Mouse (Mus musculus) embryonic facial prominence, embryonic 12.5 days (tissue): ENCODE measurements around the gene Pde6h. TPM values are rescaled to one million over a fixed set of nuclear protein-coding genes. Genes with fewer than 3 reads are reported as not detected.

Source experiments
- ATAC-seq: fragments of 200-750 bp; cut with Nextera tagmentation; 2 replicates; pipeline ENCODE4 v1.8.0; 2017; ENCODE audit not compliant: insufficient number of reproducible peaks, insufficient read depth, low FRiP score, low TSS enrichment
- H3K27ac ChIP-seq: fragments of 300-500 bp; sonication (generic); 2 replicates; pipeline ENCODE4 v1.5.1; 2016; ENCODE audit warnings: mild to moderate bottlenecking
- H3K27me3 ChIP-seq: fragments of 300-500 bp; sonication (generic); 2 replicates; pipeline ENCODE4 v1.6.1; 2016; ENCODE audit warnings: mild to moderate bottlenecking, moderate library complexity
- H3K36me3 ChIP-seq: fragments of 300-500 bp; sonication (generic); 2 replicates; pipeline ENCODE4 v1.6.1; 2016; ENCODE audit warnings: mild to moderate bottlenecking
- H3K4me1 ChIP-seq: fragments of 300-500 bp; sonication (generic); 2 replicates; pipeline ENCODE4 v1.6.1; 2016
- H3K4me2 ChIP-seq: fragments of 300-500 bp; sonication (generic); replicated peaks from 2 replicates; pipeline ENCODE4 v1.6.1; 2016; ENCODE audit warnings: mild to moderate bottlenecking, moderate library complexity
- H3K4me3 ChIP-seq: fragments of 300-500 bp; sonication (generic); 2 replicates; pipeline ENCODE4 v1.5.1; 2016; ENCODE audit warnings: mild to moderate bottlenecking
- H3K9ac ChIP-seq: fragments of 300-500 bp; sonication (generic); 2 replicates; pipeline ENCODE4 v1.6.1; 2016; ENCODE audit warnings: mild to moderate bottlenecking, moderate library complexity
- H3K9me3 ChIP-seq: fragments of 300-500 bp; sonication (generic); 2 replicates; pipeline ENCODE4 v1.6.1; 2016; ENCODE audit warnings: mild to moderate bottlenecking, moderate library complexity
- WGBS: fragments of 180-500 bp; shearing (Covaris S2); methylation state at CpG from one replicate; pipeline ENCODE4 v1.1.7; 2016; 5-methylcytosine and 5-hydroxymethylcytosine counted together
- polyA plus RNA-seq: library from polyadenylated mRNA; unstranded; fragments of >200 nt; fragmentation: Nextera tagmentation; extraction: Ambion mirVana; gene quantifications from 2 replicates; pipeline ENCODE4 v1.2.1, GENCODE M21; 2016

The Pde6h gene
- polyA plus RNA-seq, 1 experiment from 2014 or later, result not detected

DNA sequence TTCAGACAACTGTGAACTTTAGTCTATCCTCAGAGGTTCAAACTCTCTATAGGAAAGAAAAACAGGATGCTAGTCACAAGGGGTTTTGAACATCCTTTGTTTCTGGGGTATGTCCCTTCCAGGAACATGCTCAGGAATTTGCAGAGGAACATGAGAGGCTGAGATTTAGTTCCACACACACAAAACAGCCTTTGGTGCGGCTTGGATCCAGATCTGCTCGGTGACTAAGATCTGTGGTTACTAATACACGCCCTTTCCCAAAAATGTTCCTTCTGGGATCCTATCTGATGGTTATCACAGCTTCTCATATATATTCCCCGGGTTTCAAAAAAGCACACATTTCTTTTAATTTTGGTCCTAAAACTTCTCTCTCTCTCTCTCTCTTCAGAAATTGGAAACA is 25.8 kb upstream of the Pde6h start:
- H3K4me3 ChIP-seq, result no peak overlapping the region
- no peak overlapping the region for H3K4me2 ChIP-seq
- H3K27ac ChIP-seq, result no peak overlapping the region
- no peaks in the 10 kb centered on the region for H3K36me3 ChIP-seq
- H3K27me3 ChIP-seq, result no peaks in the 10 kb centered on the region
- no peak overlapping the region for H3K9ac ChIP-seq
- no peak for ATAC-seq
- H3K9me3 ChIP-seq, result no peaks in the 10 kb centered on the region
- WGBS, result 67% methylated on average over 4 of the region's 4 CpGs
- H3K4me1 ChIP-seq, result 0 out of 2 replicates have a peak, but pooled peaks cover 4% of the 10 kb centered on the region

DNA sequence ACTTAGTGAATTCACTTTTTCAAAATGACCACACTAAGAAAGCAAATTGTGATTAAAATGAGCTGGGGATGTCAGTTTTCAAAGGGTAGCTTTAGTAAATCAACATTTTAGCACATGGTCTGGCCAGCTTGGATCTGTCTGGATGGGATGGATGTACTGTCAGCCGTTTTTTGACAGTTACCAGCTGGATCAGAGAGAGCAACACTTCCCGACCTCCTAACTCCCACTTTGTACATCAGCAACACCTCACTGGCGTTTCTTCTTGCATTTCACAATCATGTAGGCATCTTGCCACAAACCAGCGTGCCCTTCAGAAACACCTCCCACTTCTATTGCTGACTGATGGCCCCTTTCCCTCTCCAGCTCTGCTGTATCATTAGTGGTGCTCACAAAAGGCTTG is 25.4 kb upstream of the Pde6h start:
- no peaks in the 10 kb centered on the region for H3K27me3 ChIP-seq
- 69% methylated on average over 4 of the region's 4 CpGs for WGBS
- ATAC-seq, result no peak
- H3K4me1 ChIP-seq, result 0 out of 2 replicates have a peak, but pooled peaks cover 4% of the 10 kb centered on the region
- H3K4me2 ChIP-seq, result no peak overlapping the region
- H3K36me3 ChIP-seq, result no peaks in the 10 kb centered on the region
- H3K9me3 ChIP-seq, result no peaks in the 10 kb centered on the region
- no peak overlapping the region for H3K27ac ChIP-seq
- H3K4me3 ChIP-seq, result no peak overlapping the region
- H3K9ac ChIP-seq, result no peak overlapping the region

DNA sequence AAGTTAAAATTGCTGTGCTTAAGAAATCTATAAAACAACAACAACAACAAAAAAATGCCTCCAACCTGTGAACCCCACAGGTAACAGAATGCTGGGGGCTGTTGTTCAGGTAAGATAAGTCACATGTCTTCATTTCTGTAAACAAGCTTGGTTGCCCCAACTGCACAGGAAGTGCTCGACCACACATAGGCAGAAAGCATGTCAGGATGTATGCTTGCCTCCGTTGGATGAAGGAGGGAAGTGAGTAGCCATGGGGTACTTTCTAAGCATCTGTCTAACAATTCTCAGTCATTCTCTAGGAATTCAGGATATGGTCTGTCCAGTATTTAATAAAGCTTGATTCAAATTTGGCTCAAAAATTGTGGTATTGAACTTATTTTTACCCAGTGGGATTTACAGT is 24.7 kb upstream of the Pde6h start:
- Histone ChIP-seq H3K9me3 (no peaks in the 10 kb centered on the region), H3K9ac (no peak overlapping the region), H3K4me2 (no peak overlapping the region), H3K27ac (no peak overlapping the region), H3K27me3 (no peaks in the 10 kb centered on the region), H3K36me3 (no peaks in the 10 kb centered on the region), H3K4me3 (no peak overlapping the region), H3K4me1 (0 out of 2 replicates have a peak, but pooled peaks cover 4% of the 10 kb centered on the region)
- ATAC-seq, result no peak
- WGBS, result 81% methylated on average over 2 of the region's 2 CpGs

DNA sequence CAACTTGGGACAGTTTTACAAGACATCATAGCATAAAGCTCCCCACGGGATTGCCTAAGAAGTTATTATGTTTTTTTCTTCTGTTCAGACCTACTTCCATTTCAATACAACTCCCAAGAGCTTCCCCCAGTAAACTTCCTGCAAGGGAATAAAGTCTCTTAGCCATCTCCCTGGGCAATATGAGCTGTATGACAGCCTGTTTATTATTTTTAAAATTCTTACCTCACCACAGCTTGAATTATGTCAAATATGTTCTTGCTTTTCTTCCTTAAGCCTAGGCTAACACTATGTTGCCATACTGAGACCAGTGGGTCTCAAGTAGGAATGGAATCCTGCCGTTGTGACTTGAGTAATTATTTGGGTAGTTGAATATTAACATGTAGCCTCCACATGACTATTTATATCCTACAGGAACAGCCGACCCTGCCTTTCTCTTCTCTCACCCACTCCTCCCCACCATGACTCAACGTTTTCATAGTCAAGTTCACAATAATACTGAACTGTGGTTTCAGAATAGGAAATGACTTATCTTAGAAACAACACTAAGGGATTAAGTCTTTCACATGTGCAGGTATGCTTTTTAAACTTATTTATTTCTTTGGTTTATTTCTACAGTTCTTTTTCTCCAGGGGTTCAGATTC is 23.1 kb upstream of the Pde6h start:
- H3K9me3 ChIP-seq, result no peaks in the 10 kb centered on the region
- no peaks in the 10 kb centered on the region for H3K27me3 ChIP-seq
- WGBS, result 64% methylated on average over 4 of the region's 4 CpGs
- H3K4me3 ChIP-seq, result no peak overlapping the region
- no peak overlapping the region for H3K4me2 ChIP-seq
- H3K27ac ChIP-seq, result no peak overlapping the region
- H3K4me1 ChIP-seq, result no peaks in the 10 kb centered on the region
- no peak for ATAC-seq
- H3K9ac ChIP-seq, result no peak overlapping the region
- H3K36me3 ChIP-seq, result no peaks in the 10 kb centered on the region

DNA sequence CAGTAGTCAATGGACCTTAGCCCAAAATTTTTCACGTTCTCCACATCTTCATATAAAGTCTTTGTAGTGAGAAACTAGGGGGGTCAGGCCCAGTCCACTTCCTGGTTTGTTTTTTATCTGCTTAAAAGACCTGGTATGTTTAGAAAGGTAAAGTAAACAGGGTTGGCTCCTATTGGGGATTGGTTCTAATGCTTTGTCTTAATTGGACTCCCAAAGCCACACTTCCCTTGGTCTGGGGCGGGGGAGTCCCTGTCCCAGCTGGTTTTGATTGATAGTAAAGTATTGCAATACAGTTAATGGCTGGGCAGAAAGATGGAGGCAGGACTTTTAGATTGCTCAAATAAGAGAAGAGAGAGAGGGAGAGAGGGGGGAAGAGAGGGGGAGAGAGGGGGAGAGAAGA is 22.6 kb upstream of the Pde6h start:
- H3K4me3 ChIP-seq, result no peak overlapping the region
- no peak overlapping the region for H3K9ac ChIP-seq
- no peaks in the 10 kb centered on the region for H3K27me3 ChIP-seq
- H3K4me2 ChIP-seq, result no peak overlapping the region
- no peak for ATAC-seq
- WGBS, result 61% methylated on average over 2 of the region's 2 CpGs
- H3K4me1 ChIP-seq, result no peaks in the 10 kb centered on the region
- H3K9me3 ChIP-seq, result no peaks in the 10 kb centered on the region
- no peak overlapping the region for H3K27ac ChIP-seq
- H3K36me3 ChIP-seq, result no peaks in the 10 kb centered on the region

DNA sequence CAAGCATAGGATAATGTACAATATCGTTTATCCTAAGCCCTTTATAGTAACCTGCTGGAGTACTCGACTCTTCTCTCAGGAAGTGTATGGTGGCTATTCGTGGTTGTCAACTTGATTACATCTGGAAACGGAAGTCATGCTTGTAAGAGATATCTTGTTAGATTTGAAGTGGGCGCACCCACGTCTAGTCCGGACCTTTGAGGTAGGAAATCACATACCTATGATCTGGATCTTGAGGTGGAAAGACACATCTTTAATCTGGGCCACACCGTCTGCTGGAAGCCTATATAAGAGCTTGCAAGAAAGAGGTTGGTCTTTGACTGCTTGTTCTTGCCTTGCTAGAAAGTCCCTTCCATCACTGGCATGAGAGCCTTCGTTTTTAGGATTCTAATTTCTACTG is 21.1 kb upstream of the Pde6h start:
- no peak for ATAC-seq
- Histone ChIP-seq H3K4me2 (no peak overlapping the region), H3K27me3 (no peaks in the 10 kb centered on the region), H3K4me1 (0 out of 2 replicates have a peak, but pooled peaks cover 6% of the 10 kb centered on the region), H3K4me3 (no peak overlapping the region), H3K9ac (no peak overlapping the region), H3K9me3 (no peaks in the 10 kb centered on the region), H3K36me3 (no peaks in the 10 kb centered on the region), H3K27ac (no peak overlapping the region)
- 86% methylated on average over 9 of the region's 9 CpGs for WGBS

DNA sequence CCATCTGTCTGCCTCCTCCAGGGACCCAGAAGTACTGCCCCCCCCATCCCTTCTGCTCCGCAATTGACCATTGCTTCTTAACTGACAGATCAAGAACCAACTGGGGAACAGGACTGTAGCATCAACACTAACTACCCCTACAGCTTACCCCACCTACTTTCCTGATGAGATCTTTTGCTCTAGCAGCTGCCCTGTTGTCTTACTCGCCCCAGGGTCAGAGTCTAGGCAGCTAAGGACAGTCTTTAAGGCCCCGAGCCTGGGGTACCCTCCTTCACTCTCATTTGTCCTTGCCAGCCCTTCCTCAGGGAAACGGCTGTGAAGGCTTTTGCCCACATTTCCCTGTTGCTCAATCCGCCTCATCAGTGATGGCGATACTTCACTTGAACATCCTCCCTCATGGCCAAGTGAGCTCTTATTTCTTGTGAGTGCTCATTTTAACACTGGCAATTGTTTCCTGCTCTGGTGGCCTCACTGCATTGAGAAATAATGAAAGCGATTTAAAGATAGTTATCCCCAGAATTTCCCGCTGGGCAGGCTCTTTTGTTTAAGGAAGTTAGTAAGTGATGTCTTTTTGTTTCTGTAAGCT is 19.7 kb upstream of the Pde6h start:
- WGBS, result 70% methylated on average over 8 of the region's 8 CpGs
- no peak overlapping the region for H3K4me3 ChIP-seq
- H3K9me3 ChIP-seq, result no peaks in the 10 kb centered on the region
- H3K27ac ChIP-seq, result no peak overlapping the region
- H3K4me1 ChIP-seq, result 0 out of 2 replicates have a peak, but pooled peaks cover 6% of the 10 kb centered on the region
- ATAC-seq, result no peak
- no peak overlapping the region for H3K4me2 ChIP-seq
- no peaks in the 10 kb centered on the region for H3K36me3 ChIP-seq
- no peaks in the 10 kb centered on the region for H3K27me3 ChIP-seq
- no peak overlapping the region for H3K9ac ChIP-seq

- Histone ChIP-seq H3K27ac (no peak overlapping the region), H3K4me3 (no peak overlapping the region), H3K4me1 (peaks cover 13% of the 10 kb centered on the region; the same call in 1 of the 2 replicates), H3K9ac (no peak overlapping the region), H3K9me3 (no peaks in the 10 kb centered on the region), H3K27me3 (no peaks in the 10 kb centered on the region), H3K36me3 (no peaks in the 10 kb centered on the region), H3K4me2 (no peak overlapping the region)
- 60% methylated on average over 19 of the region's 19 CpGs for WGBS
- ATAC-seq, result no peak
Observed at GRCm38 (mm10) chr6:136906283-136906936, 17.2 kb upstream of the Pde6h start.

GRCm38 (mm10) chr6:136906937-136907293 is 16.7 kb upstream of the Pde6h start:
- no peak overlapping the region for H3K4me2 ChIP-seq
- ATAC-seq, result no peak
- H3K4me3 ChIP-seq, result no peak overlapping the region
- H3K36me3 ChIP-seq, result no peaks in the 10 kb centered on the region
- H3K9ac ChIP-seq, result no peak overlapping the region
- H3K27ac ChIP-seq, result no peak overlapping the region
- no peaks in the 10 kb centered on the region for H3K27me3 ChIP-seq
- WGBS, result 49% methylated on average over 10 of the region's 10 CpGs
- H3K9me3 ChIP-seq, result no peaks in the 10 kb centered on the region
- H3K4me1 ChIP-seq, result peaks cover 13% of the 10 kb centered on the region; the same call in 1 of the 2 replicates

DNA sequence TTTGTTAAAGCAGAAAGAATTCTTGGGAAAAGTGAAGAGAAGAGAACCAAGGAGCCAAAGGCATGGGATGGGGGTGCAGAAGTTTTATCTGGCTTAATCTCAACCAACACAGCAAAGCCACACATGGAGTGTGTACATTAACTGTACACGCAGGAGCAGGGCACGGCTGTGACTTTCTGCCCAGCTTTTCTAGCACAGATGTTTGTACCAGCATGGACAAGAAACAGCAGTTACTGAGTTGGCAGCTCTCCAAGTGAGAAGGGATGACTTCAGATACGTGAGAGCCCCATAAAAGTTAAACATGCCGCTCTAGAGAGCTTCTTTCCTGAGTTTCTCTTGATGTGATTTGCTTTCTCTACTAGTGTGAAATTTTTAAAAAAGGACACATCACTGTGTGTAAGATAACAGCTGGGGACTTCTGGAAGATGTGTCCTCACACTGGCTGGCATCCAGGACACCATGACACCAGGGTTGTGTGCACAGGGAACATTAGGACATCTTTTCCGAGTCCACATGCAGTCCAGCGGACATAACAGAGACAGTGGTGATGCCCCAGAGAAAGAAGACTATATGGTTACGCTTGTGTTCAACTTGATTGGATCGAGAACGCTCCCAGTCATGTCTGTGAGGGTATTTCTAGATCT is 13.3 kb upstream of the Pde6h start:
- Histone ChIP-seq H3K9ac (no peak overlapping the region), H3K4me3 (no peak overlapping the region), H3K27ac (peak overlapping the region; percentile 65), H3K4me2 (no peak overlapping the region), H3K27me3 (no peaks in the 10 kb centered on the region), H3K9me3 (no peaks in the 10 kb centered on the region), H3K4me1 (peaks cover 28% of the 10 kb centered on the region), H3K36me3 (no peaks in the 10 kb centered on the region)
- no peak for ATAC-seq
- WGBS, result 65% methylated on average over 9 of the region's 9 CpGs

GRCm38 (mm10) chr6:136912751-136913265 is 10.8 kb upstream of the Pde6h start:
- Histone ChIP-seq H3K4me1 (peaks cover 23% of the 10 kb centered on the region), H3K36me3 (no peaks in the 10 kb centered on the region), H3K9me3 (no peaks in the 10 kb centered on the region), H3K4me2 (no peak overlapping the region), H3K9ac (no peak overlapping the region), H3K27me3 (no peaks in the 10 kb centered on the region), H3K27ac (peak overlapping the region; percentile 77; the same call in 1 of the 2 replicates), H3K4me3 (no peak overlapping the region)
- no peak for ATAC-seq
- 91% methylated on average over 1 of the region's 2 CpGs for whole genome bisulfite sequencing
